Comparison of ENCODE assay signal across 8 mouse cellular contexts in the genomic region with DNA sequence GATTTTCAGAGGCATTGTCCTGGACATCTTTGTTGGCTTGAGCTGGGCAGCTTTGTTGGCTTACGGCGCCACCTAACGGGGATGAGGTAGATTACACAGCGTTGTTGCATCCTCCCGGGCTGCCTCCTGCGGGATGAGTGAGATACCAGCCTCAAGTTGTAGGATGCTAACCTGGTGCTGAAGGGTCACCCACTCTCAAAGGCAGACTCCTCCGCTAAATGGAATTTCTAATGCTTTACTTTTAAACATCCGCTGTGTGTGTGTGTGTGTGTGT. TPM values are rescaled to one million over a fixed set of nuclear protein-coding genes. Genes with fewer than 3 reads are reported as not detected.
DNase-seq lines count a peak whose midpoint lies in the region; ATAC-seq lines count a peak whose summit lies in the region.

No protein-coding gene starts in this region.

- peak overlapping the region; percentile 22; the same call in 1 of the 2 replicates for H3K9ac ChIP-seq in hindbrain, embryonic 15.5 days

- H3K4me3 ChIP-seq in hindbrain, embryonic 15.5 days = no peak overlapping the region

- WGBS in hindbrain, embryonic 15.5 days = 5% methylated on average over 8 of the region's 8 CpGs

- H3K27me3 ChIP-seq in hindbrain, embryonic 15.5 days = no peaks in the 10 kb centered on the region

- ATAC-seq in hindbrain, embryonic 15.5 days (ENCODE audit: low FRiP score, low read depth) = peak; percentile 90

- DNase-seq in R1 (ENCODE audit: low read depth, low spot score) = peak; percentile 73
- DNase-seq in cerebellum, adult 8-10 months = peak; percentile 87
- DNase-seq in forelimb bud, embryonic 11.5 days (ENCODE audit: low read depth, low spot score) = peak; percentile 75
- peak; percentile 91 to 92 for DNase-seq in layer of hippocampus, postnatal 14 days (ENCODE audit: low spot score in 2 of 2)
- peak; percentile 64 to 86 for DNase-seq in lung, postnatal 4 days
- DNase-seq in retina, postnatal 7 days (ENCODE audit: low read depth, low spot score) = peak; percentile 60
- peak; percentile 60 for DNase-seq in urinary bladder, adult 18-20 months (ENCODE audit: low spot score in 2 of 2)

- H3K36me3 ChIP-seq in hindbrain, embryonic 15.5 days = no peaks in the 10 kb centered on the region

- peak overlapping the region; percentile 27; the same call in 1 of the 2 replicates for H3K4me2 ChIP-seq in hindbrain, embryonic 15.5 days

- no peaks in the 10 kb centered on the region for H3K9me3 ChIP-seq in hindbrain, embryonic 15.5 days

- peak overlapping the region; percentile 86 for H3K27ac ChIP-seq in hindbrain, embryonic 15.5 days (replicated peaks)

- H3K4me1 ChIP-seq in hindbrain, embryonic 15.5 days (replicated peaks) = peaks cover 13% of the 10 kb centered on the region

RNA-seq across cellular contexts. Expression of a gene that starts 46.9 kb away (rescaled TPM):
- polyA plus RNA-seq in hindbrain, embryonic 15.5 days (2015; fragmentation: Nextera tagmentation; extraction: Ambion mirVana) = 19.7 and 21.2 TPM in 2 replicates
- total RNA-seq in layer of hippocampus, postnatal 14 days (2021) = 10 to 100 TPM; 12.8 to 14.5 TPM

RNA-seq across cellular contexts. Expression of a gene that starts 56.1 kb away (rescaled TPM):
- 0.51 and 0.57 TPM in 2 replicates for polyA plus RNA-seq in hindbrain, embryonic 15.5 days (2015; fragmentation: Nextera tagmentation; extraction: Ambion mirVana)
- total RNA-seq in layer of hippocampus, postnatal 14 days (2021) = 1 to 10 TPM; 1.8 to 2.6 TPM
